Mouse (Mus musculus) CH12.LX (cell line): ENCODE measurements around the gene Gm20489. TPM values are rescaled to one million over a fixed set of nuclear protein-coding genes. Genes with fewer than 3 reads are reported as not detected.

Source experiments
- DNase-seq: peaks from one replicate; pipeline ENCODE4 v3.0.0-alpha.2; 2013; ENCODE audit errors: extremely low read depth
- H3K27ac ChIP-seq: 2 replicates; pipeline ENCODE4 v1.5.1; 2012; ENCODE audit warnings: low read depth, mild to moderate bottlenecking, control low read depth, moderate library complexity; ENCODE audit not compliant: insufficient read depth
- H3K27me3 ChIP-seq: replicated peaks from 2 replicates; pipeline ENCODE3; 2012; ENCODE audit warnings: inconsistent platforms
- H3K36me3 ChIP-seq, 2 experiments: replicated peaks in 1 of 2; 2 replicates each; pipeline versions ENCODE3 to v1.6.1; 2012; ENCODE audit warnings: inconsistent platforms in 1 of 2, low read length in 1 of 2, mild to moderate bottlenecking in 1 of 2, mixed read lengths in 1 of 2, moderate library complexity in 1 of 2; ENCODE audit not compliant: control insufficient read depth in 1 of 2, insufficient read depth in 1 of 2
- H3K4me1 ChIP-seq, 2 experiments: 2 replicates each; pipeline ENCODE4 v1.6.1; 2012; ENCODE audit warnings: inconsistent platforms in 1 of 2, moderate library complexity in 1 of 2; ENCODE audit not compliant: insufficient read depth in 2 of 2, control insufficient read depth in 1 of 2
- H3K4me2 ChIP-seq: 2 replicates; pipeline ENCODE4 v1.6.1; 2012; ENCODE audit warnings: low read depth, mild to moderate bottlenecking, control low read depth; ENCODE audit not compliant: poor library complexity, insufficient read depth, severe bottlenecking
- H3K4me3 ChIP-seq, 3 experiments: fragments of 150-350 bp in 1 of 3; sonication (generic) in 1 of 3; replicated peaks in 1 of 3; 2 replicates each; pipeline versions ENCODE3 to v1.5.1; 2011 to 2012; ENCODE audit warnings: low read depth in 2 of 3, low read length in 2 of 3, mild to moderate bottlenecking in 2 of 3, moderate library complexity in 2 of 3, control low read depth in 1 of 3, improper control_type of control experiment in 1 of 3, inconsistent platforms in 1 of 3, mixed read lengths in 1 of 3; ENCODE audit not compliant: poor library complexity in 1 of 3
- H3K79me2 ChIP-seq: replicated peaks from 2 replicates; pipeline ENCODE4 v1.6.1; 2012; ENCODE audit warnings: mild to moderate bottlenecking, moderate library complexity; ENCODE audit not compliant: control insufficient read depth, poor library complexity, insufficient read depth, severe bottlenecking; ENCODE audit errors: extremely low read depth
- H3K9ac ChIP-seq: 2 replicates; pipeline ENCODE4 v1.6.1; 2012; ENCODE audit warnings: low read depth, mild to moderate bottlenecking, control low read depth, moderate library complexity; ENCODE audit not compliant: insufficient read depth
- H3K9me3 ChIP-seq: replicated peaks from 2 replicates; pipeline ENCODE3; 2012; ENCODE audit warnings: low read length, inconsistent platforms, mixed read lengths
- BHLHE40 ChIP-seq: IDR thresholded peaks from 2 replicates; pipeline ENCODE4 v1.6.1; 2011; ENCODE audit warnings: mild to moderate bottlenecking, low read depth, low read length, improper control_type of control experiment
- CHD1 ChIP-seq: IDR thresholded peaks from 2 replicates; pipeline ENCODE4 v1.6.1; 2012; ENCODE audit warnings: low read depth, low read length, improper control_type of control experiment, inconsistent platforms
- CHD2 ChIP-seq: IDR thresholded peaks from 2 replicates; pipeline ENCODE4 v1.6.1; 2011; ENCODE audit warnings: low read length, improper control_type of control experiment
- CTCF ChIP-seq, 2 experiments: IDR thresholded peaks in 1 of 2; conservative IDR thresholded peaks in 1 of 2; 2 replicates each; pipeline ENCODE4 v1.5.1; 2011 to 2012; ENCODE audit warnings: low read depth in 2 of 2, low read length in 2 of 2, improper control_type of control experiment in 1 of 2, inconsistent platforms in 1 of 2, mild to moderate bottlenecking in 1 of 2, moderate library complexity in 1 of 2
- EP300 ChIP-seq: IDR thresholded peaks from 2 replicates; pipeline ENCODE4 v1.6.1; 2011; ENCODE audit warnings: low read length, improper control_type of control experiment
- ETS1 ChIP-seq: conservative IDR thresholded peaks from 2 replicates; pipeline ENCODE4 v1.6.1; 2012; ENCODE audit warnings: low read depth, mild to moderate bottlenecking, inconsistent platforms, low read length, improper control_type of control experiment, moderate library complexity
- HCFC1 ChIP-seq: IDR thresholded peaks from 2 replicates; pipeline ENCODE4 v1.6.1; 2012; ENCODE audit warnings: low read depth, mild to moderate bottlenecking, inconsistent platforms, low read length, improper control_type of control experiment
- JUN ChIP-seq: IDR thresholded peaks from 2 replicates; pipeline ENCODE4 v1.6.1; 2011; ENCODE audit warnings: low read depth, mild to moderate bottlenecking, low read length, improper control_type of control experiment, moderate library complexity; ENCODE audit not compliant: insufficient read depth
- JUND ChIP-seq: conservative IDR thresholded peaks from 2 replicates; pipeline ENCODE4 v1.6.1; 2011; ENCODE audit warnings: low read depth, low read length, improper control_type of control experiment
- MAFK ChIP-seq: IDR thresholded peaks from 2 replicates; pipeline ENCODE4 v1.6.1; 2011; ENCODE audit warnings: low read length, improper control_type of control experiment; ENCODE audit not compliant: insufficient replicate concordance
- MAX ChIP-seq: IDR thresholded peaks from 2 replicates; pipeline ENCODE4 v1.6.1; 2011; ENCODE audit warnings: low read length, improper control_type of control experiment
- MEF2A ChIP-seq: IDR thresholded peaks from 2 replicates; pipeline ENCODE4 v1.6.1; 2014; ENCODE audit warnings: low read depth, mild to moderate bottlenecking, inconsistent platforms, low read length, improper control_type of control experiment, borderline replicate concordance
- MYC ChIP-seq: IDR thresholded peaks from 2 replicates; pipeline ENCODE4 v1.6.1; 2011; ENCODE audit warnings: low read depth, mild to moderate bottlenecking, improper control_type of control experiment, low read length
- POLR2AphosphoS2 ChIP-seq: IDR thresholded peaks from 2 replicates; pipeline ENCODE4 v1.6.1; 2011; ENCODE audit warnings: low read depth, low read length, improper control_type of control experiment
- RAD21 ChIP-seq: IDR thresholded peaks from 2 replicates; pipeline ENCODE4 v1.6.1; 2011; ENCODE audit warnings: low read depth, mild to moderate bottlenecking, low read length, improper control_type of control experiment, moderate library complexity
- SMC3 ChIP-seq: IDR thresholded peaks from 2 replicates; pipeline ENCODE4 v1.6.1; 2011; ENCODE audit warnings: low read depth, low read length, improper control_type of control experiment
- TBP ChIP-seq: conservative IDR thresholded peaks from 2 replicates; pipeline ENCODE4 v1.6.1; 2011; ENCODE audit warnings: low read depth, low read length, improper control_type of control experiment
- USF1 ChIP-seq: IDR thresholded peaks from 2 replicates; pipeline ENCODE4 v1.6.1; 2014; ENCODE audit warnings: low read depth, mild to moderate bottlenecking, inconsistent platforms, low read length, improper control_type of control experiment
- USF2 ChIP-seq: conservative IDR thresholded peaks from 2 replicates; pipeline ENCODE4 v1.6.1; 2011; ENCODE audit warnings: low read depth, low read length, improper control_type of control experiment
- ZNF384 ChIP-seq: IDR thresholded peaks from 2 replicates; pipeline ENCODE4 v1.6.1; 2012; ENCODE audit warnings: low read depth, low read length, improper control_type of control experiment, inconsistent platforms
- dilution Hi-C: fragments of 300-500 bp; cut with MboI; formaldehyde crosslinking; loops from 2 replicates; pipeline ENCODE4 v1.14.3; 2020; ENCODE audit warnings: low sequenced_read_pairs; ENCODE audit not compliant: extremely low pct_unique_long_range_greater_than_20kb, extremely low pct_ligation_motif_present
- in situ Hi-C: fragments of 300-500 bp; cut with MboI; formaldehyde crosslinking; loops from 3 replicates; pipeline ENCODE4 v1.14.3; 2019; ENCODE audit warnings: low sequenced_read_pairs, low pct_ligation_motif_present, low pct_unique_long_range_greater_than_20kb, mixed read lengths
- polyA plus RNA-seq: library from polyadenylated mRNA; unstranded; fragments of >175 nt; gene quantifications from 2 replicates; pipeline ENCODE4 v1.2.1, GENCODE M21; 2012; ENCODE audit warnings: low read depth; ENCODE audit not compliant: insufficient read length
- total RNA-seq, 2 experiments: library from RNA; depleted of rRNA; stranded (reverse); fragments of 300-350 nt in 1 of 2; fragments of >200 nt in 1 of 2; gene quantifications; 2 replicates each; pipeline ENCODE4 v1.2.3; 2012 to 2014

The Gm20489 gene
- total and polyA plus RNA-seq, 3 experiments: 0.30 TPM; not detected in 2

- Histone ChIP-seq H3K36me3 (peaks cover 21 to 36% of the 10 kb centered on the region in 2 experiments), H3K4me1 (peaks cover 3 to 18% of the 10 kb centered on the region in 2 experiments; a peak in 3 of 4 replicates), H3K9me3 (no peaks in the 10 kb centered on the region), H3K4me2 (no peak overlapping the region), H3K9ac (no peak overlapping the region), H3K79me2 (no peaks in the 10 kb centered on the region), H3K27me3 (no peaks in the 10 kb centered on the region), H3K27ac (no peak overlapping the region), H3K4me3 (no peak overlapping the region)
- no peak for DNase-seq
- TF ChIP-seq CHD2 (no peak), TBP (no peak), EP300 (no peak), ETS1 (no peak), SMC3 (peak; percentile 25), JUND (no peak), ZNF384 (no peak), CTCF (conservative IDR thresholded peaks at IDR 0.05 in 1 of 2, IDR thresholded peaks at IDR 0.05 in 1 of 2; ENCODE audit: low read depth in 2 of 2, low read length in 2 of 2) (peak in 1 of 2 experiments; percentile 56; a peak in 2 of 4 replicates), JUN (no peak), MAX (no peak), USF2 (no peak), BHLHE40 (0 out of 2 replicates have a peak, but pooled peaks have one; percentile 13), MEF2A (no peak), MYC (no peak), USF1 (no peak), HCFC1 (no peak), POLR2AphosphoS2 (no peak), MAFK (no peak), CHD1 (no peak), RAD21 (peak; percentile 29)
- in situ Hi-C loops (no loop called here), dilution Hi-C loops (no loop called here)
Measured at GRCm38 (mm10) chrX:101256603-101257002, 12.2 kb downstream of the Gm20489 start.

DNA sequence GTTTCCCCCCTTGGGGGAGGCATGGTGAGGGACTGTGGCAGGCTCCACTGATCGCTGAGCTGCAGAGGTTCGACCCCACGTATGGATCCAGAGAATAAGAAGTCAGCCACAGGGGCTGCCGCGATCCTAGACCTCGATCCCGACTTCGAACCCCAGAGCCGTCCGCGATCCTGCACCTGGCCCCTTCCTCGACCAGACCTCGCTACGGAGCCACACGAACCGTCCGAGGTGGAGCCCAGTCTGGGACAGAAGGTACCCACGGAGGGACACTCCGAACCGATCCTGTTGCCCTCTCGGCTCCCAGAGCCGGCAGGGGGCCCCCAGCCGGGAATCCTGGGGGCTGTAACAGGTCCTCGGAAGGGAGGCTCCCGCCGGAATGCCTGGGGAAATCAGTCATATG, 14.1 kb downstream of the Gm20489 start:
- no peaks in the 10 kb centered on the region for H3K9me3 ChIP-seq
- peak overlapping the region; percentile 55 for H3K4me2 ChIP-seq
- in situ Hi-C loops: no loop called here
- peaks cover 17 to 27% of the 10 kb centered on the region in 2 experiments for H3K36me3 ChIP-seq
- 0 out of 4 replicates have a peak, but pooled peaks cover 0 to 13% of the 10 kb centered on the region in 2 experiments for H3K4me1 ChIP-seq
- dilution Hi-C loops: no loop called here
- DNase-seq: no peak
- no peaks in the 10 kb centered on the region for H3K79me2 ChIP-seq
- H3K27ac ChIP-seq: peak overlapping the region; percentile 46
- H3K27me3 ChIP-seq: no peaks in the 10 kb centered on the region
- TF ChIP-seq CHD2 (peak; percentile 20; the same call in 1 of the 2 replicates), USF1 (no peak)
- H3K9ac ChIP-seq: peak overlapping the region; percentile 80
- H3K4me3 ChIP-seq: peak overlapping the region; percentile 23 to 68 (median 56)
